Mouse (Mus musculus) liver, embryonic 14.5 days (tissue): ENCODE measurements at regions not wholly inside any gene's neighbourhood (a gene's known extent, or its start where the extent isn't known, plus 50 kb on each side); places are given as distances from the start of the nearest gene placed in this dataset.

ENCODE experiments used
- ATAC-seq: fragments of 200-750 bp; cut with Nextera tagmentation; 2 replicates; pipeline ENCODE4 v1.8.0; 2017; ENCODE audit warnings: moderate number of reproducible peaks, mild to moderate bottlenecking, moderate library complexity; ENCODE audit not compliant: insufficient read depth
- DNase-seq, 3 experiments: peaks; one replicate each; pipeline ENCODE4 v3.0.0-alpha.2; 2012 to 2013; ENCODE audit warnings: low read depth in 3 of 3, low spot score in 3 of 3
- H3K27ac ChIP-seq: fragments of 300-500 bp; sonication (generic); 2 replicates; pipeline ENCODE4 v1.5.1; 2014; ENCODE audit warnings: moderate library complexity, mild to moderate bottlenecking, control low read depth, inconsistent platforms
- H3K27me3 ChIP-seq: fragments of 300-500 bp; sonication (generic); 2 replicates; pipeline ENCODE4 v1.6.1; 2014; ENCODE audit warnings: mild to moderate bottlenecking, low read length, moderate library complexity; ENCODE audit not compliant: control insufficient read depth, insufficient read depth
- H3K36me3 ChIP-seq: fragments of 300-500 bp; sonication (generic); replicated peaks from 2 replicates; pipeline ENCODE4 v1.6.1; 2014; ENCODE audit warnings: low read depth; ENCODE audit not compliant: control insufficient read depth, insufficient read depth
- H3K4me1 ChIP-seq, 2 experiments: fragments of 200-500 bp in 1 of 2; fragments of 300-500 bp in 1 of 2; sonication (generic) in 1 of 2; replicated peaks; 2 replicates each; pipeline ENCODE4 v1.6.1; 2012 to 2014; ENCODE audit warnings: antibody characterized with exemption in 1 of 2, inconsistent platforms in 1 of 2, low read length in 1 of 2; ENCODE audit not compliant: control insufficient read depth in 2 of 2, insufficient read depth in 2 of 2
- H3K4me2 ChIP-seq: fragments of 300-500 bp; sonication (generic); 2 replicates; pipeline ENCODE4 v1.6.1; 2014; ENCODE audit warnings: low read depth, mild to moderate bottlenecking, control low read depth, moderate library complexity
- H3K4me3 ChIP-seq, 2 experiments: fragments of 200-500 bp in 1 of 2; fragments of 300-500 bp in 1 of 2; sonication (generic) in 1 of 2; 2 replicates each; pipeline ENCODE4 v1.5.1; 2012 to 2014; ENCODE audit warnings: low read depth in 2 of 2, low read length in 2 of 2, mild to moderate bottlenecking in 2 of 2, control low read depth in 1 of 2, inconsistent platforms in 1 of 2, moderate library complexity in 1 of 2; ENCODE audit not compliant: insufficient read depth in 1 of 2
- H3K9ac ChIP-seq: fragments of 300-500 bp; sonication (generic); replicated peaks from 2 replicates; pipeline ENCODE4 v1.6.1; 2014; ENCODE audit warnings: mild to moderate bottlenecking, control low read depth, moderate library complexity
- H3K9me3 ChIP-seq: fragments of 300-500 bp; sonication (generic); 2 replicates; pipeline ENCODE4 v1.6.1; 2016; ENCODE audit warnings: low read length, mixed read lengths; ENCODE audit not compliant: control insufficient read depth
- CTCF ChIP-seq: IDR thresholded peaks from 2 replicates; pipeline ENCODE4 v1.5.1; 2016; ENCODE audit warnings: antibody characterized with exemption, low read depth, control low read depth
- EP300 ChIP-seq: IDR thresholded peaks from 2 replicates; pipeline ENCODE4 v1.6.1; 2016; ENCODE audit warnings: antibody characterized with exemption, low read depth
- WGBS: fragments of 180-500 bp; shearing (Covaris S2); extraction: QIAGEN DNeasy Blood & Tissue Kit; methylation state at CpG from one replicate; pipeline ENCODE4 v1.1.7; 2014; ENCODE audit not compliant: insufficient replicate concordance; 5-methylcytosine and 5-hydroxymethylcytosine counted together

DNA sequence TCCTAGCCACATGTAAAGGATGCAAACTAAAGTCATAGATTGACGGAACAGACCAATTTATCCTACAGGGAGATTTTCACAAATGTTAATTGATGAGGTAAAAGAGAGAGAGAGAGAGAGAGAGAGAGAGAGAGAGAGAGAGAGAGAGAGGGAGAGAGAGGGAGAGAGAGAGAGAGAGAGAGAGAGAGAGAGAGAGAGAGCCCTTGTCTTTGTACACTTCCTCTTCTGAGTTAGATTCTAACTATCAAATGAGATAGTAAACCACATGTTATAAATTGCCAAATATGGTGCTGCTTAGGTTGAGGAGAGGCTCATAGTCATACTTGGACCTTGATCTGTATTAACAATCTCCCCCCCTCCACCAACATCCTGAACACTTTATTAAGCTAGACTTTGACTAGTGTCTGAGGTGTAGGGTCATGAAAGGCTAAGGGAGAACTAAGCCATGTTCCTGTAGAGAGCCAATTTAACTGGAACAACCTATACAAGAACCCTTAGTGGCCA, 1412.2 kb downstream of the Gsdmc2 start:
- 66% methylated on average over 1 of the region's 1 CpGs for WGBS
- Histone ChIP-seq H3K4me1 (no peaks in the 10 kb centered on the region), H3K27ac (no peak overlapping the region), H3K9ac (no peak overlapping the region), H3K36me3 (no peaks in the 10 kb centered on the region), H3K9me3 (no peaks in the 10 kb centered on the region), H3K27me3 (no peaks in the 10 kb centered on the region), H3K4me2 (no peak overlapping the region), H3K4me3 (no peak overlapping the region)
- no peak for ATAC-seq
- no peak for TF ChIP-seq EP300
- TF ChIP-seq CTCF: no peak
- no peak for DNase-seq

DNA sequence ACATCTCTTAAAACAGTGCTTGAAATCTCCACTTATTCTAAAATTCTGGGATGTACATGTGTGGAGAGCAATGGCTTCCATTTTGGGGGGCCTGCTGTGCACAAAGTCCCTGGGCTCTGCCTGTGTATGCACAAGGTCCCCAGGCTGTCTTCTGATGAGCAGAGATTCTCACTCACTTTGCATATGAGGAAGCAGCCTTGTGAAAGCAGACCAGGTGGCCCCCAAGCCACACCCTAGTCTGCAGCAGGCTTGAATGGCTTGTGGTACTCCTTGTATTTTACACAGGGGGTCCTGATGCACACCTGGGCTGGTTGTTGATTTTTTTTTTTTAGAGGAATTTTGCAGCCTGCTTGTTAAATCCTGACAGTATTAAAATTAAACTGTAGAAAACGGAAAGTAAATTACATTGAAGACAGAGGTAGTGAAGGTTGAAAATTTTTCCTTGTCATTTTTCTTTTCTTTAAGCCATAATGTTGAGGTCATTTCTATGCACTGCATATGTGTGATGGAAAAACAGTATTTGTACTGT, 1413.8 kb downstream of the Gsdmc2 start:
- Histone ChIP-seq H3K4me1 (no peaks in the 10 kb centered on the region), H3K4me3 (no peak overlapping the region), H3K27ac (no peak overlapping the region), H3K9me3 (no peaks in the 10 kb centered on the region), H3K9ac (no peak overlapping the region), H3K27me3 (no peaks in the 10 kb centered on the region), H3K36me3 (no peaks in the 10 kb centered on the region), H3K4me2 (no peak overlapping the region)
- no peak for ATAC-seq
- TF ChIP-seq CTCF (no peak), EP300 (no peak)
- DNase-seq: no peak
- 42% methylated on average over 1 of the region's 1 CpGs for WGBS

DNA sequence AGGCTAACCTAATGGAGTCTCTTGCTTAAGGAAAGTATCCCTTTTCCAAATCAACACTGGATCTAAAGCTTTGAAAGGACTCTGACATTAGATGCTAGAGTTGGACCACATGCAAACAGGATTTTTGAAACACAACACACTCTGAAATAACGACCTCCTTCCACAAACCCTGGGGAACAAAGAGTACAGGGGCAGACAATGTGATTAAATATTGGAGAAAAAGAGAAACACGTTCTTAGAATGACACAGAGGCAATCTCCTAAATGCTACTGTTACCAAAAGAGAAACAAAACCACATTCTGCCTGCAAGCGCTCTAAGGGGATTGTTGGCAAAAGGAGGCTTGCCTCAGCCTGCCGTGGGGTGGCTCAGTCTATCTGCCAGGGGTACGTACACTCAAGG, 1422.0 kb downstream of the Gsdmc2 start:
- H3K4me1 ChIP-seq: no peaks in the 10 kb centered on the region
- H3K27ac ChIP-seq: no peak overlapping the region
- H3K36me3 ChIP-seq: no peaks in the 10 kb centered on the region
- no peak for TF ChIP-seq CTCF
- no peak for TF ChIP-seq EP300
- H3K9ac ChIP-seq: no peak overlapping the region
- no peaks in the 10 kb centered on the region for H3K9me3 ChIP-seq
- 65% methylated on average over 5 of the region's 5 CpGs for WGBS
- no peaks in the 10 kb centered on the region for H3K27me3 ChIP-seq
- no peak overlapping the region for H3K4me2 ChIP-seq
- ATAC-seq (no peak), DNase-seq (no peak)
- H3K4me3 ChIP-seq: no peak overlapping the region

GRCm38 (mm10) chr15:62421073-62421851, 1423.7 kb downstream of the Gsdmc2 start:
- no peaks in the 10 kb centered on the region for H3K36me3 ChIP-seq
- no peak overlapping the region for H3K9ac ChIP-seq
- WGBS: 60% methylated on average over 7 of the region's 7 CpGs
- H3K27me3 ChIP-seq: no peaks in the 10 kb centered on the region
- no peaks in the 10 kb centered on the region for H3K9me3 ChIP-seq
- ATAC-seq: no peak
- H3K4me1 ChIP-seq: no peaks in the 10 kb centered on the region
- no peak overlapping the region for H3K4me3 ChIP-seq
- no peak for DNase-seq
- H3K27ac ChIP-seq: no peak overlapping the region
- no peak for TF ChIP-seq CTCF
- TF ChIP-seq EP300: no peak
- H3K4me2 ChIP-seq: no peak overlapping the region

GRCm38 (mm10) chr15:62416691-62417090, 1428.3 kb downstream of the Gsdmc2 start:
- ATAC-seq: no peak
- no peak overlapping the region for H3K9ac ChIP-seq

More at GRCm38 (mm10) chr15:62416691-62417090, 1428.3 kb downstream of the Gsdmc2 start:
- Histone ChIP-seq H3K9me3 (no peaks in the 10 kb centered on the region), H3K4me3 (no peak overlapping the region), H3K36me3 (no peaks in the 10 kb centered on the region), H3K4me2 (no peak overlapping the region), H3K4me1 (no peaks in the 10 kb centered on the region), H3K27me3 (no peaks in the 10 kb centered on the region), H3K27ac (no peak overlapping the region)
- no peak for DNase-seq
- TF ChIP-seq EP300 (no peak), CTCF (no peak)
